Mouse (Mus musculus) ovary, postnatal 10 days (tissue): Measurements from ENCODE around the gene Igbp1.

Source experiments
- DNase-seq: peaks from one replicate; pipeline ENCODE4 v3.0.0; 2022; ENCODE audit warnings: low spot score

Gene Igbp1

GRCm38 (mm10) chrX:100494068-100494978 lies at the start of gene Igbp1:
Gene Igbp1 (plus strand): TSS chrX:100494291.
- DNase-seq = peak; percentile 24

GRCm38 (mm10) chrX:100468047-100468446 lies 26.0 kb upstream of the Igbp1 start:
- no peak for DNase-seq

- no peak for DNase-seq
Measured at GRCm38 (mm10) chrX:100470126-100470525, 24.0 kb upstream of the Igbp1 start.

GRCm38 (mm10) chrX:100471491-100471890 lies 22.6 kb upstream of the Igbp1 start:
- DNase-seq = no peak

- no peak for DNase-seq
Measured at GRCm38 (mm10) chrX:100475569-100476223, 18.4 kb upstream of the Igbp1 start.

- no peak for DNase-seq
Measured at GRCm38 (mm10) chrX:100480317-100480716, 13.8 kb upstream of the Igbp1 start.

- DNase-seq = no peak
Measured at GRCm38 (mm10) chrX:100493500-100494067, 507 bp upstream of the Igbp1 start.

- no peak for DNase-seq
Measured at GRCm38 (mm10) chrX:100504175-100504851, 10.2 kb downstream of the Igbp1 start.

- DNase-seq = no peak
Measured at GRCm38 (mm10) chrX:100508164-100508563, 14.1 kb downstream of the Igbp1 start.

GRCm38 (mm10) chrX:100509921-100510320 lies 15.8 kb downstream of the Igbp1 start:
- DNase-seq = no peak

- DNase-seq = no peak
Measured at GRCm38 (mm10) chrX:100516683-100517082, 22.6 kb downstream of the Igbp1 start.

- no peak for DNase-seq
Measured at GRCm38 (mm10) chrX:100517626-100518025, 23.5 kb downstream of the Igbp1 start.

- no peak for DNase-seq
Measured at GRCm38 (mm10) chrX:100518532-100518931, 24.4 kb downstream of the Igbp1 start.

GRCm38 (mm10) chrX:100524471-100524870 lies 30.4 kb downstream of the Igbp1 start, which contains the start of gene Dgat2l6:
Gene Dgat2l6 (plus strand): TSS chrX:100524838.
- no peak for DNase-seq

GRCm38 (mm10) chrX:100556026-100556425 lies 61.9 kb downstream of the Igbp1 start:
- no peak for DNase-seq

GRCm38 (mm10) chrX:100565696-100566095 lies 71.6 kb downstream of the Igbp1 start:
- no peak for DNase-seq
